Mouse (Mus musculus) myocyte (in vitro differentiated cells): Measurements from ENCODE around the gene Clk3.

Source experiments
- MAX ChIP-seq: IDR thresholded peaks from one replicate; pipeline ENCODE4 v1.6.1; 2011; ENCODE audit warnings: low read depth, mild to moderate bottlenecking, control low read depth
- MYOG ChIP-seq, 3 experiments: IDR thresholded peaks; one replicate each; pipeline ENCODE4 v1.6.1; 2011; ENCODE audit warnings: control low read depth in 2 of 3, low read depth in 2 of 3, mild to moderate bottlenecking in 2 of 3; ENCODE audit not compliant: insufficient read length in 2 of 3, control insufficient read depth in 1 of 3, insufficient read depth in 1 of 3
- POLR2A ChIP-seq: IDR thresholded peaks from one replicate; pipeline ENCODE4 v1.6.1; 2011; ENCODE audit warnings: low read depth, mild to moderate bottlenecking, control low read depth, moderate library complexity; ENCODE audit not compliant: insufficient read length
- TCF12 ChIP-seq: IDR thresholded peaks from one replicate; pipeline ENCODE4 v1.6.1; 2011; ENCODE audit warnings: mild to moderate bottlenecking, control low read depth; ENCODE audit not compliant: poor library complexity, insufficient read depth, severe bottlenecking
- TCF3 ChIP-seq: IDR thresholded peaks from one replicate; pipeline ENCODE4 v1.6.1; 2011; ENCODE audit warnings: low read depth, control low read depth; ENCODE audit not compliant: insufficient read length
- USF1 ChIP-seq: IDR thresholded peaks from one replicate; pipeline ENCODE4 v1.6.1; 2011; ENCODE audit warnings: low read depth, mild to moderate bottlenecking, control low read depth, moderate library complexity

DNA sequence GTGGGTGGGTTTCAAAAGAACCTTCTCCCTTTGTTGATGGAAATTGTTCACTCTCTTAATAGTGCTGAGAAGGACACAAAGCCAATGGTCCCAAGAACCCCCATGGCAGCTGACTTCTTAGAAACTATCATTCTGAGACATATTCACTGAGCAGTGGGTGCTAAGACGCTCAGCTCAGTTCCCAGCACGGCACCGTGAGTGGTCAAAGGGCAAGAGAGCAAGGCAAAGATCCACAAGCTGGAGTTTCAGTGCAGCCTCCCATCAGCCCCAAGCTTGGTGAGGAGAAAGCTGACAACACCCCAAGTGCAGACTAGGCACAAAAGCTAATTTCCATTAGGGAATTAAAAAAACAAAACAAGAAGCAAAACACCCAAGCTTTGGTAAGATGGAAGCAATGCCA lies 45.0 kb upstream of the Clk3 start:
- TF ChIP-seq POLR2A (no peak), TCF12 (no peak), MAX (no peak), TCF3 (no peak), USF1 (no peak), MYOG (IDR thresholded peaks at IDR 0.05; ENCODE audit: control insufficient read depth in 1 of 3, insufficient read depth in 1 of 3, insufficient read length in 2 of 3, low read depth in 2 of 3) (no peak)
